Mouse (Mus musculus): ENCODE measurements around the gene Trmt1. TPM values are rescaled to one million over a fixed set of nuclear protein-coding genes. Genes with fewer than 3 reads are reported as not detected.
A peak's percentile ranks its signal among the peaks of the same experiment; 100 is the strongest.

The Trmt1 gene
- polyA plus RNA-seq, 1 experiment from 2014 or later, result 66.8 TPM

GRCm38 (mm10) chr8:84643019-84643418 is 43.1 kb upstream of the Trmt1 start:
- Histone ChIP-seq H3K27ac (ENCODE audit: low read depth, low read length) (no peak overlapping the region), H3K4me2 (ENCODE audit: low read length) (no peak overlapping the region), H3K36me3 (ENCODE audit: control insufficient read depth, insufficient read depth, low read length) (no peaks in the 10 kb centered on the region), H3K9me3 (ENCODE audit: control insufficient read depth, low read length) (no peaks in the 10 kb centered on the region), H3K27me3 (replicated peaks; ENCODE audit: control insufficient read depth, insufficient read depth, low read length) (no peaks in the 10 kb centered on the region), H3K4me3 (ENCODE audit: low read length) (no peak overlapping the region), H3K4me1 (ENCODE audit: control insufficient read depth, insufficient read depth, low read depth, low read length) (peaks cover 12% of the 10 kb centered on the region), H3K9ac (ENCODE audit: low read depth, low read length) (no peak overlapping the region)
- ATAC-seq, result no peak
- 75% methylated on average over 5 of the region's 5 CpGs for WGBS

- Histone ChIP-seq H3K27ac (ENCODE audit: low read depth, low read length) (no peak overlapping the region), H3K9me3 (ENCODE audit: control insufficient read depth, low read length) (no peaks in the 10 kb centered on the region), H3K4me2 (ENCODE audit: low read length) (no peak overlapping the region), H3K36me3 (ENCODE audit: control insufficient read depth, insufficient read depth, low read length) (no peaks in the 10 kb centered on the region), H3K4me3 (ENCODE audit: low read length) (no peak overlapping the region), H3K4me1 (ENCODE audit: control insufficient read depth, insufficient read depth, low read depth, low read length) (peaks cover 2% of the 10 kb centered on the region), H3K27me3 (replicated peaks; ENCODE audit: control insufficient read depth, insufficient read depth, low read length) (no peaks in the 10 kb centered on the region), H3K9ac (ENCODE audit: low read depth, low read length) (no peak overlapping the region)
- no peak for ATAC-seq
- WGBS, result 48% methylated on average over 6 of the region's 6 CpGs
Measured at GRCm38 (mm10) chr8:84646800-84647199, 39.3 kb upstream of the Trmt1 start.

GRCm38 (mm10) chr8:84647461-84647901 is 38.6 kb upstream of the Trmt1 start:
- no peaks in the 10 kb centered on the region for H3K9me3 ChIP-seq (ENCODE audit: control insufficient read depth, low read length)
- H3K27ac ChIP-seq (ENCODE audit: low read depth, low read length), result no peak overlapping the region
- H3K9ac ChIP-seq (ENCODE audit: low read depth, low read length), result peak overlapping the region; percentile 30; the same call in 1 of the 2 replicates
- H3K4me2 ChIP-seq (ENCODE audit: low read length), result peak overlapping the region; percentile 47
- peak overlapping the region; percentile 20 for H3K4me3 ChIP-seq (ENCODE audit: low read length)
- no peaks in the 10 kb centered on the region for H3K36me3 ChIP-seq (ENCODE audit: control insufficient read depth, insufficient read depth, low read length)
- 2% methylated on average over 14 of the region's 14 CpGs for WGBS
- ATAC-seq, result peak; percentile 70
- H3K4me1 ChIP-seq (ENCODE audit: control insufficient read depth, insufficient read depth, low read depth, low read length), result peaks cover 2% of the 10 kb centered on the region
- H3K27me3 ChIP-seq (replicated peaks; ENCODE audit: control insufficient read depth, insufficient read depth, low read length), result no peaks in the 10 kb centered on the region

GRCm38 (mm10) chr8:84650213-84650612 is 35.9 kb upstream of the Trmt1 start:
- H3K9ac ChIP-seq (ENCODE audit: low read depth, low read length), result no peak overlapping the region
- H3K4me1 ChIP-seq (ENCODE audit: control insufficient read depth, insufficient read depth, low read depth, low read length), result peaks cover 2% of the 10 kb centered on the region
- H3K36me3 ChIP-seq (ENCODE audit: control insufficient read depth, insufficient read depth, low read length), result no peaks in the 10 kb centered on the region
- H3K4me2 ChIP-seq (ENCODE audit: low read length), result no peak overlapping the region
- no peak for ATAC-seq
- H3K4me3 ChIP-seq (ENCODE audit: low read length), result no peak overlapping the region
- peak overlapping the region; percentile 29; the same call in 1 of the 2 replicates for H3K27ac ChIP-seq (ENCODE audit: low read depth, low read length)
- no peaks in the 10 kb centered on the region for H3K27me3 ChIP-seq (replicated peaks; ENCODE audit: control insufficient read depth, insufficient read depth, low read length)
- WGBS, result 33% methylated on average over 3 of the region's 3 CpGs
- H3K9me3 ChIP-seq (ENCODE audit: control insufficient read depth, low read length), result no peaks in the 10 kb centered on the region

- Histone ChIP-seq H3K4me3 (ENCODE audit: low read length) (no peak overlapping the region), H3K27me3 (replicated peaks; ENCODE audit: control insufficient read depth, insufficient read depth, low read length) (no peaks in the 10 kb centered on the region), H3K9me3 (ENCODE audit: control insufficient read depth, low read length) (no peaks in the 10 kb centered on the region), H3K9ac (ENCODE audit: low read depth, low read length) (no peak overlapping the region), H3K36me3 (ENCODE audit: control insufficient read depth, insufficient read depth, low read length) (no peaks in the 10 kb centered on the region), H3K4me2 (ENCODE audit: low read length) (no peak overlapping the region), H3K4me1 (ENCODE audit: control insufficient read depth, insufficient read depth, low read depth, low read length) (peaks cover 15% of the 10 kb centered on the region), H3K27ac (ENCODE audit: low read depth, low read length) (no peak overlapping the region)
- WGBS, result 59% methylated on average over 9 of the region's 9 CpGs
- no peak for ATAC-seq
Measured at GRCm38 (mm10) chr8:84653092-84653631, 32.9 kb upstream of the Trmt1 start.

- no peaks in the 10 kb centered on the region for H3K36me3 ChIP-seq (ENCODE audit: control insufficient read depth, insufficient read depth, low read length)
- H3K9me3 ChIP-seq (ENCODE audit: control insufficient read depth, low read length), result no peaks in the 10 kb centered on the region
- no peak overlapping the region for H3K4me3 ChIP-seq (ENCODE audit: low read length)
- H3K9ac ChIP-seq (ENCODE audit: low read depth, low read length), result no peak overlapping the region
- no peak for ATAC-seq
- WGBS, result 45% methylated on average over 4 of the region's 4 CpGs
- peak overlapping the region; percentile 77; the same call in 1 of the 2 replicates for H3K27ac ChIP-seq (ENCODE audit: low read depth, low read length)
- no peak overlapping the region for H3K4me2 ChIP-seq (ENCODE audit: low read length)
- peaks cover 15% of the 10 kb centered on the region for H3K4me1 ChIP-seq (ENCODE audit: control insufficient read depth, insufficient read depth, low read depth, low read length)
- no peaks in the 10 kb centered on the region for H3K27me3 ChIP-seq (replicated peaks; ENCODE audit: control insufficient read depth, insufficient read depth, low read length)
Measured at GRCm38 (mm10) chr8:84654597-84654996, 31.5 kb upstream of the Trmt1 start.

- peak; percentile 74 for ATAC-seq
- H3K4me1 ChIP-seq (ENCODE audit: control insufficient read depth, insufficient read depth, low read depth, low read length), result peaks cover 25% of the 10 kb centered on the region
- 3% methylated on average over 14 of the region's 15 CpGs for WGBS
- peak overlapping the region; percentile 35 for H3K4me3 ChIP-seq (ENCODE audit: low read length)
- H3K36me3 ChIP-seq (ENCODE audit: control insufficient read depth, insufficient read depth, low read length), result no peaks in the 10 kb centered on the region
- H3K9me3 ChIP-seq (ENCODE audit: control insufficient read depth, low read length), result no peaks in the 10 kb centered on the region
- peak overlapping the region; percentile 77 for H3K27ac ChIP-seq (ENCODE audit: low read depth, low read length)
- H3K4me2 ChIP-seq (ENCODE audit: low read length), result peak overlapping the region; percentile 57
- peak overlapping the region; percentile 57 for H3K9ac ChIP-seq (ENCODE audit: low read depth, low read length)
- 0 out of 2 replicates have a peak, but pooled peaks cover under 1% of the 10 kb centered on the region for H3K27me3 ChIP-seq (replicated peaks; ENCODE audit: control insufficient read depth, insufficient read depth, low read length)
Measured at GRCm38 (mm10) chr8:84655336-84656190, 30.5 kb upstream of the Trmt1 start.

GRCm38 (mm10) chr8:84656191-84656525 is 29.9 kb upstream of the Trmt1 start:
- under 1% methylated on average over 10 of the region's 10 CpGs for WGBS
- Histone ChIP-seq H3K27me3 (replicated peaks; ENCODE audit: control insufficient read depth, insufficient read depth, low read length) (0 out of 2 replicates have a peak, but pooled peaks cover 2% of the 10 kb centered on the region), H3K36me3 (ENCODE audit: control insufficient read depth, insufficient read depth, low read length) (no peaks in the 10 kb centered on the region), H3K9me3 (ENCODE audit: control insufficient read depth, low read length) (no peaks in the 10 kb centered on the region), H3K9ac (ENCODE audit: low read depth, low read length) (peak overlapping the region; percentile 57), H3K4me3 (ENCODE audit: low read length) (peak overlapping the region; percentile 35), H3K27ac (ENCODE audit: low read depth, low read length) (peak overlapping the region; percentile 77), H3K4me1 (ENCODE audit: control insufficient read depth, insufficient read depth, low read depth, low read length) (peaks cover 30% of the 10 kb centered on the region), H3K4me2 (ENCODE audit: low read length) (peak overlapping the region; percentile 57)
- no peak for ATAC-seq

- H3K27ac ChIP-seq (ENCODE audit: low read depth, low read length), result peak overlapping the region; percentile 77
- H3K9me3 ChIP-seq (ENCODE audit: control insufficient read depth, low read length), result no peaks in the 10 kb centered on the region
- ATAC-seq, result 0 out of 2 replicates have a peak, but pooled peaks have one; percentile 34
- no peaks in the 10 kb centered on the region for H3K36me3 ChIP-seq (ENCODE audit: control insufficient read depth, insufficient read depth, low read length)
- 3% methylated on average over 23 of the region's 23 CpGs for WGBS
- H3K27me3 ChIP-seq (replicated peaks; ENCODE audit: control insufficient read depth, insufficient read depth, low read length), result 0 out of 2 replicates have a peak, but pooled peaks cover 2% of the 10 kb centered on the region
- H3K4me1 ChIP-seq (ENCODE audit: control insufficient read depth, insufficient read depth, low read depth, low read length), result peaks cover 35% of the 10 kb centered on the region
- peak overlapping the region; percentile 57 for H3K4me2 ChIP-seq (ENCODE audit: low read length)
- H3K4me3 ChIP-seq (ENCODE audit: low read length), result peak overlapping the region; percentile 35
- peak overlapping the region; percentile 57 for H3K9ac ChIP-seq (ENCODE audit: low read depth, low read length)
Measured at GRCm38 (mm10) chr8:84656641-84657126, 29.4 kb upstream of the Trmt1 start.
